In the genomic region with DNA sequence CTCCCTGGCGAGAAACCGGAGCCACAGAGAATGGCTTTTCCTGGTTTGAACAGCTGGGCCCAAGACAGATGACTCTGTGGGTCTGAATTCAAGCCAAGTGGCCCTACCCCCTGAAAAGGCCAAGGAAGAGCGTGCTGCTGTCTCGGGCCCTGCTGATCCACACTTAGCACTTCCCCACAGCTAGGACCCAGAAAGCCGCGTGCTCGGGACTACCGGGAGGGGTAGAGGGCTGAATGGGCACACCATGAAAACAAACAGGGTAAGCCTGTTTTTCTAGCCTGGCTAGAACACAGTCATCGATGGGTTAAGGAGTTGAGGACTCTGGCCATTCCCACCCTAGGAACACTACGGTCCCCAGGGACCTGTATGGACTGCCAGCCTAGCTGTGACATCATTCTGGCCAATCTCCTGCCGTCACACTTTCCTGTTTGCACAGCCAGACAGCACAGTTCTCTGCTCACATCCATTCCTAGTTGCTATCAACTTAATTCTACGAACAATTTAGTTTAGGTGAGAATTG, we compare ENCODE assay signal across 9 mouse cellular contexts. TPM values are rescaled to one million over a fixed set of nuclear protein-coding genes. Genes with fewer than 3 reads are reported as not detected.
DNase-seq lines count a peak whose midpoint lies in the region; ATAC-seq and TF ChIP-seq lines count a peak whose summit lies in the region.
"Had no signal": no experiment of that assay in that cellular context is flagged by ENCODE, and none has a peak within 500 bp of the region (broad histone marks: within the 10 kb centered on the region; RNA-seq: fewer than 3 reads in every experiment).

No protein-coding gene starts in this region.

- no peak overlapping the region for H3K4me2 ChIP-seq in heart, postnatal 0 days (ENCODE audit: low read depth, low read length)
- peak overlapping the region; percentile 51 for H3K4me2 ChIP-seq in liver, embryonic 14.5 days (ENCODE audit: low read depth)

- no peaks in the 10 kb centered on the region for H3K27me3 ChIP-seq in heart, postnatal 0 days (ENCODE audit: control insufficient read depth, insufficient read depth, low read length)
- no peaks in the 10 kb centered on the region for H3K27me3 ChIP-seq in liver, embryonic 14.5 days (ENCODE audit: control insufficient read depth, insufficient read depth, low read length)

- TF ChIP-seq CTCF in heart, postnatal 0 days (IDR thresholded peaks at IDR 0.05; ENCODE audit: low read depth), result no peak
- TF ChIP-seq CTCF in liver, embryonic 14.5 days (IDR thresholded peaks at IDR 0.05; ENCODE audit: low read depth), result no peak

- 39% methylated on average over 12 of the region's 12 CpGs for WGBS in heart, postnatal 0 days
- WGBS in liver, embryonic 14.5 days (ENCODE audit: insufficient replicate concordance), result 35% methylated on average over 12 of the region's 12 CpGs

- ATAC-seq in heart, postnatal 0 days (ENCODE audit: insufficient read depth, low read depth), result 0 out of 2 replicates have a peak, but pooled peaks have one; percentile 12
- ATAC-seq in liver, embryonic 14.5 days (ENCODE audit: insufficient read depth), result no peak

- peaks cover 28% of the 10 kb centered on the region; the same call in 1 of the 2 replicates for H3K4me1 ChIP-seq in heart, postnatal 0 days (ENCODE audit: control insufficient read depth, insufficient read depth)
- peaks cover 24 to 32% of the 10 kb centered on the region in 2 experiments for H3K4me1 ChIP-seq in liver, embryonic 14.5 days (replicated peaks; ENCODE audit: control insufficient read depth in 2 of 2, insufficient read depth in 2 of 2, low read length in 1 of 2)

- peak overlapping the region; percentile 58 for H3K27ac ChIP-seq in heart, postnatal 0 days (ENCODE audit: low read depth)
- peak overlapping the region; percentile 80 for H3K27ac ChIP-seq in liver, embryonic 14.5 days

- H3K9me3 ChIP-seq in heart, postnatal 0 days (replicated peaks; ENCODE audit: control insufficient read depth, low read length), result no peaks in the 10 kb centered on the region
- H3K9me3 ChIP-seq in liver, embryonic 14.5 days (ENCODE audit: control insufficient read depth, low read length), result no peaks in the 10 kb centered on the region

- H3K9ac ChIP-seq in heart, postnatal 0 days (replicated peaks; ENCODE audit: low read depth, low read length), result no peak overlapping the region
- no peak overlapping the region; the same call in 1 of the 2 replicates for H3K9ac ChIP-seq in liver, embryonic 14.5 days (replicated peaks)

- TF ChIP-seq EP300 in heart, postnatal 0 days (IDR thresholded peaks at IDR 0.05; ENCODE audit: low read depth), result no peak
- no peak for TF ChIP-seq EP300 in liver, embryonic 14.5 days (IDR thresholded peaks at IDR 0.05; ENCODE audit: low read depth)

- no peak overlapping the region for H3K4me3 ChIP-seq in heart, postnatal 0 days (ENCODE audit: low read depth, low read length)
- H3K4me3 ChIP-seq in liver, embryonic 14.5 days (ENCODE audit: insufficient read depth in 1 of 2, low read depth in 2 of 2, low read length in 2 of 2), result no peak overlapping the region

- H3K36me3 ChIP-seq in heart, postnatal 0 days (replicated peaks; ENCODE audit: control insufficient read depth, insufficient read depth, low read length), result no peaks in the 10 kb centered on the region
- peaks cover 22% of the 10 kb centered on the region for H3K36me3 ChIP-seq in liver, embryonic 14.5 days (replicated peaks; ENCODE audit: control insufficient read depth, insufficient read depth, low read depth)

- peak; percentile 44 for DNase-seq in gastrocnemius, postnatal 25 days
- DNase-seq in gastrocnemius, adult 8-10 months (ENCODE audit: low spot score in 2 of 2), result no peak
- peak; percentile 45 for DNase-seq in ZHBTc4 (ENCODE audit: low read depth, low spot score)
- no peak for DNase-seq in heart, postnatal 0 days (ENCODE audit: low spot score)
- no peak for DNase-seq in liver, embryonic 14.5 days (ENCODE audit: low read depth in 3 of 3, low spot score in 3 of 3)
- DNase-seq in natural killer cell, adult 2 months (ENCODE audit: low spot score in 2 of 2), result no peak
- no peak for DNase-seq in thymus, postnatal 25 days
- no peak for DNase-seq in ovary, postnatal 36 days (ENCODE audit: low spot score)

RNA-seq across cellular contexts. Expression of gene Hsp90ab1, which starts 7.9 kb away (rescaled TPM):
- total RNA-seq in gastrocnemius, postnatal 25 days (2021), result 100 to 1,000 TPM; 839 to 859 TPM
- total RNA-seq in gastrocnemius, adult 8-10 months (2022), result 1,000 to 10,000 TPM; 1,140 to 1,362 (median 1,203) TPM
- total RNA-seq in heart, postnatal 0 days (2014; rRNA removed; ENCODE audit: low replicate concordance), result 716 and 846 TPM in 2 replicates
- polyA plus RNA-seq in heart, postnatal 0 days (2015; fragmentation: Nextera tagmentation; extraction: Ambion mirVana), result 756 and 767 TPM in 2 replicates
- 287 and 369 TPM in 2 replicates for polyA plus RNA-seq in liver, embryonic 14.5 days (2012; rRNA removed)
- 531 and 582 TPM in 2 replicates for polyA plus RNA-seq in liver, embryonic 14.5 days (2014; fragmentation: Nextera tagmentation; extraction: Ambion mirVana)

RNA-seq across cellular contexts. Expression of gene Slc35b2, which starts 17.3 kb away (rescaled TPM):
- total RNA-seq in gastrocnemius, postnatal 25 days (2021), result 10 to 100 TPM; 17.5 to 21.5 TPM
- total RNA-seq in gastrocnemius, adult 8-10 months (2022), result 10 to 100 TPM; 17.2 to 22.9 (median 19.8) TPM
- total RNA-seq in heart, postnatal 0 days (2014; rRNA removed; ENCODE audit: low replicate concordance), result 87.8 and 137 TPM in 2 replicates
- 64.8 and 68.3 TPM in 2 replicates for polyA plus RNA-seq in heart, postnatal 0 days (2015; fragmentation: Nextera tagmentation; extraction: Ambion mirVana)
- 27.6 and 29.9 TPM in 2 replicates for polyA plus RNA-seq in liver, embryonic 14.5 days (2012; rRNA removed)
- 44.8 and 46.4 TPM in 2 replicates for polyA plus RNA-seq in liver, embryonic 14.5 days (2014; fragmentation: Nextera tagmentation; extraction: Ambion mirVana)

RNA-seq across cellular contexts. Expression of gene Slc29a1, which starts 18.4 kb away (rescaled TPM):
- total RNA-seq in gastrocnemius, postnatal 25 days (2021), result 10 to 100 TPM; 41.4 to 42.2 TPM
- 10 to 100 TPM; 26.6 to 31.2 (median 27.2) TPM for total RNA-seq in gastrocnemius, adult 8-10 months (2022)
- 236 and 368 TPM in 2 replicates for total RNA-seq in heart, postnatal 0 days (2014; rRNA removed; ENCODE audit: low replicate concordance)
- 105 and 107 TPM in 2 replicates for polyA plus RNA-seq in heart, postnatal 0 days (2015; fragmentation: Nextera tagmentation; extraction: Ambion mirVana)
- polyA plus RNA-seq in liver, embryonic 14.5 days (2012; rRNA removed), result 152 and 218 TPM in 2 replicates
- 177 and 188 TPM in 2 replicates for polyA plus RNA-seq in liver, embryonic 14.5 days (2014; fragmentation: Nextera tagmentation; extraction: Ambion mirVana)

RNA-seq across cellular contexts. Expression of gene Mymx, which starts 20.9 kb away (rescaled TPM):
- 1 to 10 TPM in 1 of 2 experiments, under 1 TPM in 1; 0.36 to 1.4 TPM for total RNA-seq in gastrocnemius, postnatal 25 days (2021)
- total RNA-seq in gastrocnemius, adult 8-10 months (2022), result not detected
- total RNA-seq in heart, postnatal 0 days (2014; rRNA removed; ENCODE audit: low replicate concordance), result not detected in 2 replicates
- polyA plus RNA-seq in heart, postnatal 0 days (2015; fragmentation: Nextera tagmentation; extraction: Ambion mirVana), result not detected in 2 replicates
- 0.10 TPM in 1 of 2 replicates, not detected in the other for polyA plus RNA-seq in liver, embryonic 14.5 days (2012; rRNA removed)
- not detected in 2 replicates for polyA plus RNA-seq in liver, embryonic 14.5 days (2014; fragmentation: Nextera tagmentation; extraction: Ambion mirVana)
- polyA plus RNA-seq: spleen, adult 2 months had no signal

RNA-seq across cellular contexts. Expression of gene Nfkbie, which starts 25.5 kb away (rescaled TPM):
- total RNA-seq in gastrocnemius, postnatal 25 days (2021), result under 1 TPM; 0.48 to 0.69 TPM
- under 1 TPM; 0.27 to 0.56 (median 0.34) TPM for total RNA-seq in gastrocnemius, adult 8-10 months (2022)
- total RNA-seq in heart, postnatal 0 days (2014; rRNA removed; ENCODE audit: low replicate concordance), result 1.2 and 3.0 TPM in 2 replicates
- 1.7 and 1.9 TPM in 2 replicates for polyA plus RNA-seq in heart, postnatal 0 days (2015; fragmentation: Nextera tagmentation; extraction: Ambion mirVana)
- polyA plus RNA-seq in liver, embryonic 14.5 days (2012; rRNA removed), result 0.62 and 0.65 TPM in 2 replicates
- polyA plus RNA-seq in liver, embryonic 14.5 days (2014; fragmentation: Nextera tagmentation; extraction: Ambion mirVana), result 0.66 TPM in 2 replicates

Comparison
In these comparisons a context has a peak if more than half of its experiments do, and no peak if none do; other contexts are left out.
1. DNase-seq: peak in gastrocnemius, postnatal 25 days (single experiment) and ZHBTc4 (single experiment); none in gastrocnemius, adult 8-10 months (0 of 2), heart, postnatal 0 days (single experiment), liver, embryonic 14.5 days (0 of 3), natural killer cell, adult 2 months (0 of 2), thymus, postnatal 25 days (single experiment) and ovary, postnatal 36 days (single experiment).